Comparison of ENCODE assay signal across 8 mouse cellular contexts in genomic region chr6:54816388-54817065, GRCm38 (mm10). TPM values are rescaled to one million over a fixed set of nuclear protein-coding genes. Genes with fewer than 3 reads are reported as not detected.
DNase-seq lines count a peak whose midpoint lies in the region; ATAC-seq and TF ChIP-seq lines count a peak whose summit lies in the region.

Gene Znrf2 (plus strand): TSS chr6:54816916.

- H3K36me3 ChIP-seq in CH12.LX (replicated peaks in 1 of 2; ENCODE audit: control insufficient read depth in 1 of 2, insufficient read depth in 1 of 2, low read length in 1 of 2) = peaks cover 0 to 8% of the 10 kb centered on the region in 2 experiments
- H3K36me3 ChIP-seq in forebrain, embryonic 11.5 days (ENCODE audit: control insufficient read depth, insufficient read depth, low read length) = no peaks in the 10 kb centered on the region
- no peaks in the 10 kb centered on the region for H3K36me3 ChIP-seq in heart, embryonic 16.5 days (ENCODE audit: control insufficient read depth, insufficient read depth)
- no peaks in the 10 kb centered on the region for H3K36me3 ChIP-seq in liver, embryonic 15.5 days (replicated peaks)
- H3K36me3 ChIP-seq in neural tube, embryonic 12.5 days = no peaks in the 10 kb centered on the region

- H3K27ac ChIP-seq in CH12.LX (ENCODE audit: insufficient read depth, low read depth) = peak within 1 kb of the TSS; percentile 78
- H3K27ac ChIP-seq in forebrain, embryonic 11.5 days (ENCODE audit: low read depth, low read length) = peak within 1 kb of the TSS; percentile 95
- peak within 1 kb of the TSS; percentile 97 for H3K27ac ChIP-seq in heart, embryonic 16.5 days (ENCODE audit: low read length)
- peak within 1 kb of the TSS; percentile 96 for H3K27ac ChIP-seq in liver, embryonic 15.5 days (replicated peaks)
- peak within 1 kb of the TSS; percentile 96 for H3K27ac ChIP-seq in neural tube, embryonic 12.5 days

- WGBS in forebrain, embryonic 11.5 days = under 1% methylated on average over 61 of the region's 88 CpGs
- under 1% methylated on average over 84 of the region's 88 CpGs for WGBS in heart, embryonic 16.5 days
- under 1% methylated on average over 79 of the region's 88 CpGs for WGBS in liver, embryonic 15.5 days (ENCODE audit: insufficient replicate concordance)
- WGBS in neural tube, embryonic 12.5 days = under 1% methylated on average over 83 of the region's 88 CpGs

- ATAC-seq in forebrain, embryonic 11.5 days (replicated peaks; ENCODE audit: low FRiP score) = peak; percentile 99
- ATAC-seq in heart, embryonic 16.5 days (replicated peaks; ENCODE audit: extremely low read depth, insufficient read depth, low FRiP score) = peak; percentile 98
- peak; percentile 98 for ATAC-seq in liver, embryonic 15.5 days (ENCODE audit: insufficient read depth)
- ATAC-seq in neural tube, embryonic 12.5 days (ENCODE audit: low FRiP score, low read depth) = peak; percentile 99

- peak within 1 kb of the TSS; percentile 84; the same call in 1 of the 2 replicates for H3K4me2 ChIP-seq in CH12.LX (ENCODE audit: insufficient read depth, low read depth, poor library complexity, severe bottlenecking)
- peak within 1 kb of the TSS; percentile 58 for H3K4me2 ChIP-seq in forebrain, embryonic 11.5 days (ENCODE audit: low read depth, low read length, severe bottlenecking)
- peak within 1 kb of the TSS; percentile 75 for H3K4me2 ChIP-seq in heart, embryonic 16.5 days (ENCODE audit: low read depth, low read length)
- H3K4me2 ChIP-seq in liver, embryonic 15.5 days = peak within 1 kb of the TSS; percentile 92
- H3K4me2 ChIP-seq in neural tube, embryonic 12.5 days (replicated peaks) = peak within 1 kb of the TSS; percentile 72

- H3K9me3 ChIP-seq in CH12.LX (replicated peaks; ENCODE audit: low read length) = no peaks in the 10 kb centered on the region
- no peaks in the 10 kb centered on the region for H3K9me3 ChIP-seq in forebrain, embryonic 11.5 days (ENCODE audit: control insufficient read depth, low read length)
- no peaks in the 10 kb centered on the region for H3K9me3 ChIP-seq in heart, embryonic 16.5 days (replicated peaks; ENCODE audit: control insufficient read depth, low read length)
- no peaks in the 10 kb centered on the region for H3K9me3 ChIP-seq in liver, embryonic 15.5 days (replicated peaks)
- H3K9me3 ChIP-seq in neural tube, embryonic 12.5 days = no peaks in the 10 kb centered on the region

- in situ Hi-C loops in CH12.LX (cut with MboI; ENCODE audit: low pct_ligation_motif_present, low pct_unique_long_range_greater_than_20kb, low sequenced_read_pairs) = loop anchor here (10.0 kb wide), 1 partner anchor 98 kb away; no protein-coding TSS in a partner anchor

- peak in 1 of 2 experiments; percentile 37; a peak in 2 of 4 replicates for TF ChIP-seq CTCF in CH12.LX (conservative IDR thresholded peaks at IDR 0.05 in 1 of 2, IDR thresholded peaks at IDR 0.05 in 1 of 2; ENCODE audit: low read depth in 2 of 2, low read length in 2 of 2)

- H3K4me1 ChIP-seq in CH12.LX (ENCODE audit: control insufficient read depth in 1 of 2, insufficient read depth in 2 of 2) = peaks cover under 1 to 48% of the 10 kb centered on the region in 2 experiments; a peak in 3 of 4 replicates
- H3K4me1 ChIP-seq in forebrain, embryonic 11.5 days (replicated peaks; ENCODE audit: control insufficient read depth, insufficient read depth, low read length) = peaks cover 11% of the 10 kb centered on the region
- H3K4me1 ChIP-seq in heart, embryonic 16.5 days (ENCODE audit: control insufficient read depth, insufficient read depth, low read length) = peaks cover 33% of the 10 kb centered on the region
- H3K4me1 ChIP-seq in liver, embryonic 15.5 days (replicated peaks) = peaks cover 50% of the 10 kb centered on the region
- peaks cover 15% of the 10 kb centered on the region for H3K4me1 ChIP-seq in neural tube, embryonic 12.5 days

- peak within 1 kb of the TSS; percentile 92 for H3K9ac ChIP-seq in CH12.LX (ENCODE audit: insufficient read depth, low read depth)
- H3K9ac ChIP-seq in forebrain, embryonic 11.5 days (ENCODE audit: low read length) = peak within 1 kb of the TSS; percentile 90
- peak within 1 kb of the TSS; percentile 97 for H3K9ac ChIP-seq in heart, embryonic 16.5 days (ENCODE audit: low read length)
- H3K9ac ChIP-seq in liver, embryonic 15.5 days = peak within 1 kb of the TSS; percentile 88
- peak within 1 kb of the TSS; percentile 89 for H3K9ac ChIP-seq in neural tube, embryonic 12.5 days

- peak within 1 kb of the TSS; percentile 70 to 89 (median 73) for H3K4me3 ChIP-seq in CH12.LX (replicated peaks in 1 of 3; ENCODE audit: low read depth in 2 of 3, low read length in 2 of 3, poor library complexity in 1 of 3)
- peak within 1 kb of the TSS; percentile 87 for H3K4me3 ChIP-seq in forebrain, embryonic 11.5 days (ENCODE audit: low read depth, low read length)
- peak within 1 kb of the TSS; percentile 91 for H3K4me3 ChIP-seq in heart, embryonic 16.5 days (ENCODE audit: low read length)
- peak within 1 kb of the TSS; percentile 85 for H3K4me3 ChIP-seq in liver, embryonic 15.5 days (replicated peaks)
- H3K4me3 ChIP-seq in neural tube, embryonic 12.5 days = peak within 1 kb of the TSS; percentile 83

- H3K27me3 ChIP-seq in CH12.LX (replicated peaks) = no peaks in the 10 kb centered on the region
- H3K27me3 ChIP-seq in forebrain, embryonic 11.5 days (ENCODE audit: control insufficient read depth, insufficient read depth, low read length) = no peaks in the 10 kb centered on the region
- no peaks in the 10 kb centered on the region for H3K27me3 ChIP-seq in heart, embryonic 16.5 days (ENCODE audit: control insufficient read depth, insufficient read depth, low read length)
- H3K27me3 ChIP-seq in liver, embryonic 15.5 days = no peaks in the 10 kb centered on the region
- no peaks in the 10 kb centered on the region for H3K27me3 ChIP-seq in neural tube, embryonic 12.5 days (replicated peaks)

- H3K79me2 ChIP-seq in CH12.LX (replicated peaks; ENCODE audit: control insufficient read depth, extremely low read depth, insufficient read depth, poor library complexity, severe bottlenecking) = peaks cover 28% of the 10 kb centered on the region

- dilution Hi-C loops in CH12.LX (cut with MboI; ENCODE audit: extremely low pct_ligation_motif_present, extremely low pct_unique_long_range_greater_than_20kb, low sequenced_read_pairs) = no loop called here

- peak; percentile 96 for DNase-seq in CH12.LX (ENCODE audit: extremely low read depth)
- DNase-seq in c-Kit-positive CD71-positive TER-119-negative erythroid progenitor cells, embryonic 14.5 days (ENCODE audit: low read depth) = peak; percentile 91
- peak; percentile 99 for DNase-seq in forebrain, embryonic 11.5 days (ENCODE audit: low spot score)
- DNase-seq in kidney, postnatal 36 days = peak; percentile 95 to 96
- peak; percentile 93 for DNase-seq in telencephalon, adult 2 months (ENCODE audit: low read depth, low spot score)

- peak; percentile 86 for TF ChIP-seq POLR2A in CH12.LX (IDR thresholded peaks at IDR 0.05; ENCODE audit: low read depth, low read length)

- no peak; the same call in 1 of the 2 replicates for TF ChIP-seq RAD21 in CH12.LX (IDR thresholded peaks at IDR 0.05; ENCODE audit: low read depth, low read length)

- 0 out of 2 replicates have a peak, but pooled peaks have one; percentile 34 for TF ChIP-seq EP300 in CH12.LX (IDR thresholded peaks at IDR 0.05; ENCODE audit: low read length)

TF ChIP-seq in CH12.LX, 34 proteins besides CTCF, POLR2A, EP300 and RAD21 (continues in another document):
- peak; percentile 35; the same call in 1 of the 2 replicates for TF ChIP-seq MAZ (IDR thresholded peaks at IDR 0.05; ENCODE audit: low read depth, low read length)
- peak; percentile 43; the same call in 1 of the 2 replicates for TF ChIP-seq ETS1 (conservative IDR thresholded peaks at IDR 0.05; ENCODE audit: low read depth, low read length)
- peak; percentile 35 for TF ChIP-seq USF2 (conservative IDR thresholded peaks at IDR 0.05; ENCODE audit: low read depth, low read length)
- TF ChIP-seq MEF2A (IDR thresholded peaks at IDR 0.05; ENCODE audit: borderline replicate concordance, low read depth, low read length) = peak; percentile 28; the same call in 1 of the 2 replicates
- TF ChIP-seq TBP (conservative IDR thresholded peaks at IDR 0.05; ENCODE audit: low read depth, low read length) = no peak
- TF ChIP-seq MXI1 (IDR thresholded peaks at IDR 0.05; ENCODE audit: low read depth, low read length) = peak; percentile 85
- TF ChIP-seq UBTF (IDR thresholded peaks at IDR 0.05; ENCODE audit: low read depth, low read length) = peak; percentile 94
- TF ChIP-seq E2F4 (IDR thresholded peaks at IDR 0.05; ENCODE audit: insufficient replicate concordance, low read depth, low read length) = no peak
- peak; percentile 45 for TF ChIP-seq HCFC1 (IDR thresholded peaks at IDR 0.05; ENCODE audit: low read depth, low read length)
- peak; percentile 71 for TF ChIP-seq TCF12 (IDR thresholded peaks at IDR 0.05; ENCODE audit: low read depth, low read length)
- TF ChIP-seq MYC (IDR thresholded peaks at IDR 0.05; ENCODE audit: low read depth, low read length) = peak; percentile 81
- TF ChIP-seq RCOR1 (conservative IDR thresholded peaks at IDR 0.05; ENCODE audit: low read depth, low read length) = no peak
- peak; percentile 57; the same call in 1 of the 2 replicates for TF ChIP-seq NELFE (IDR thresholded peaks at IDR 0.05; ENCODE audit: low read depth, low read length)
- peak; percentile 90 for TF ChIP-seq ZMIZ1 (IDR thresholded peaks at IDR 0.05; ENCODE audit: low read depth, low read length)
- TF ChIP-seq CHD2 (IDR thresholded peaks at IDR 0.05; ENCODE audit: low read length) = 0 out of 2 replicates have a peak, but pooled peaks have one; percentile 49
- TF ChIP-seq JUN (IDR thresholded peaks at IDR 0.05; ENCODE audit: insufficient read depth, low read depth, low read length) = no peak
- no peak for TF ChIP-seq POLR2AphosphoS2 (IDR thresholded peaks at IDR 0.05; ENCODE audit: low read depth, low read length)
- TF ChIP-seq PAX5 (IDR thresholded peaks at IDR 0.05; ENCODE audit: low read length) = no peak
- no peak for TF ChIP-seq IRF4 (IDR thresholded peaks at IDR 0.05; ENCODE audit: low read depth, low read length)
- no peak for TF ChIP-seq ELF1 (IDR thresholded peaks at IDR 0.05; ENCODE audit: low read depth, low read length)
- TF ChIP-seq GABPA (IDR thresholded peaks at IDR 0.05; ENCODE audit: insufficient replicate concordance, low read depth, low read length) = no peak
- no peak for TF ChIP-seq ZC3H11A (IDR thresholded peaks at IDR 0.05; ENCODE audit: low read depth, low read length)

RNA-seq across cellular contexts. Expression of gene Znrf2, which starts in this region (rescaled TPM):
- total RNA-seq in CH12.LX (2012; rRNA removed) (18.3 and 21.6 TPM in 2 replicates), CH12.LX (2014; rRNA removed) (26.9 and 27.1 TPM in 2 replicates)
- polyA plus RNA-seq in CH12.LX (2012; ENCODE audit: insufficient read length, low read depth) = 16.0 and 21.3 TPM in 2 replicates
- 2.8 and 3.0 TPM in 2 replicates for polyA plus RNA-seq in forebrain, embryonic 11.5 days (2014; fragmentation: Nextera tagmentation; extraction: Ambion mirVana)
- polyA plus RNA-seq in heart, embryonic 16.5 days (2015; fragmentation: Nextera tagmentation; extraction: Ambion mirVana) = 3.1 and 3.3 TPM in 2 replicates
- polyA plus RNA-seq in liver, embryonic 15.5 days (2015; fragmentation: Nextera tagmentation; extraction: Ambion mirVana) = 2.1 and 2.2 TPM in 2 replicates
- 4.4 and 4.7 TPM in 2 replicates for polyA plus RNA-seq in neural tube, embryonic 12.5 days (2016; fragmentation: Nextera tagmentation; extraction: Ambion mirVana)

Comparison
In these comparisons a context has a peak if more than half of its experiments do, and no peak if none do; other contexts are left out.
1. Peak in every context shown above with its lines: DNase-seq, ATAC-seq, H3K4me3 ChIP-seq and H3K27ac ChIP-seq.